Mouse (Mus musculus): ENCODE data around the gene Gm13889. TPM values are rescaled to one million over a fixed set of nuclear protein-coding genes. Genes with fewer than 3 reads are reported as not detected.

The Gm13889 gene
- polyA plus RNA-seq, 1 experiment from 2014 or later = 6.0 TPM

DNA sequence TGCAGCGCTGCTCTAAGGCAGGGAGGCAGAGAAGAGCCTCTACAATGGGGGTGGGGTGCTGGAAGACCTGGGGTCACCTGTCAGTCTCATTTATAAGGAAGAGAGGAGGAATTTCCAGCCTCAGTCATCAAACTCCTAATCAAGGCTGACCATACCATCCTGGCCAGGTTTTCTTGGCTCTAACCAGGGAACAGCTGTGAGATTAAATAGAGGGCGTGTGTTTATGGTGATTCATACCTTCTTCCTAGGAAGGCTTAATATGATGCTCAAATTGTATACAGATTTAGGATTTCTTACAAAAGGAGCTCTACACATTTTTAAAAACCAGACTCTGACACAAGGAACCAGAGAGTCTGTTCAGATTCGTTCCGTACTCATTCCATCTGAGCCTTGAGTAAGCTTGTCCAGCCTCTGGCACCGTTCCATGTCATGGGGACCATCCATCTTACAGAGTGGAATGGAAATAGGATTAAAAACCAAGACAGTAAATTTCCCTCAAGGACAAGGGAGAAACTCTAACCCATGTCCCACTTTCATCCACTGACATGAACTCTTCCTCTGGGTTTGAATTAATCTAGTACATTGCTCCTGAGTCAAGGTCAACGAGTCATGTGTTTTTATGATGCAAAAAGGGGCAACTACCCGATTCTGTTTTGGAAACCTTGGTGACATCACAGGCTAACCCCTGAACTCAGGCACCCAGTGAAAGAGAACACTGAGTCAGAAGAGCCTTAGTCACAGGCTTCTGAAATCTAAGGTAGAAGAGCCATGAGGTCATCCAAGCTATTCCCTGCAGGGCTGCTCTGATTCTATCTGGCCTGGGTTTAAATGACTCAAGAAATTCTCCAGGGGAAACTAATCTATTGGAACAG, 22.5 kb upstream of the Gm13889 start:
- no peak for ATAC-seq (ENCODE audit: insufficient number of reproducible peaks, low FRiP score, low TSS enrichment, low read depth)
- Histone ChIP-seq H3K4me3 (replicated peaks) (no peak overlapping the region), H3K9ac (no peak overlapping the region), H3K27me3 (no peaks in the 10 kb centered on the region), H3K36me3 (peaks cover 42% of the 10 kb centered on the region), H3K4me1 (peaks cover 20% of the 10 kb centered on the region), H3K9me3 (replicated peaks) (no peaks in the 10 kb centered on the region), H3K4me2 (replicated peaks) (no peak overlapping the region), H3K27ac (replicated peaks) (no peak overlapping the region)
- 82% methylated on average over 7 of the region's 7 CpGs for WGBS

DNA sequence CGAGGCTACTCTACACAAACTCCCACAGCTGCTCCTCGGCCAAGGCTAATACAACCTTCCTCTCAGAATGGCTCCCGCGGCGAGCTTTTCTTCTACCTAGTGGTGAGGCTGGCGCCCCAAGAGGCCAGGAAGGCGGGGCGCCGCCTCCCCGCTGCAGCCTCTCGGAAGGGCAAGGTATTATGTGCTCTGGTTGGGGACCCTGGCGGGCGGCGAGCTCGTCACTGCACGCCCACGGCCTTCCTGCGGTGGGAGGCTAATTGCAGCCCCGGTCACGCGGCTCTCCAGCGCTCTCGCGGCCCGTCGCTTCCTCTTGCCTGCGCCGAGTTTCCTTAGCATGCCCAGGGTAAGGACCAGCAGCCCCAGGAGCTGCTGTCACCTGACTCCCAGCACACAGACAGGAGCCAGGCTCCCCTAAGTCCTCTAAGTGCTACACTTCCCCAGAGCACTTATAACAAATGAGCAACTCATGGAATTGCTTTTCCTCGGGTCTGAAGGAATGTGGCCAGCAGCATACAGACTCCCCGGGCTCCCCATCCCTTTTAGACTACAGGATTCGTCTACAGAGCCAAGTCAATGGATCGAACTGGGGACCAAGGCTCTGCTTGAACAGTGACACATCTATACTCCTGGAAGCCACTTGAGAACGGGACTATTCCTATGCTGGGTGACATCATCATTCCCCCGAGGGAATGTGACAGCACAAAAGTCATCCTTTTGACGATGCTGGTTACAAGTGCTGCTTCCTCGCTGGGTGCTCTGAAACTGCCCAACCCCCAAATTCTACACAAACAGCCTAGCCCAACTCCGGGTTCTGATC, 19.6 kb upstream of the Gm13889 start:
- Histone ChIP-seq H3K27ac (replicated peaks) (peak overlapping the region; percentile 28; the same call in 1 of the 2 replicates), H3K4me2 (replicated peaks) (peak overlapping the region; percentile 90), H3K4me1 (peaks cover 20% of the 10 kb centered on the region), H3K27me3 (no peaks in the 10 kb centered on the region), H3K9me3 (replicated peaks) (no peaks in the 10 kb centered on the region), H3K36me3 (peaks cover 20% of the 10 kb centered on the region), H3K4me3 (replicated peaks) (peak overlapping the region; percentile 47), H3K9ac (peak overlapping the region; percentile 35; the same call in 1 of the 2 replicates)
- 2% methylated on average over 37 of the region's 37 CpGs for WGBS
- peak; percentile 64 for ATAC-seq (ENCODE audit: insufficient number of reproducible peaks, low FRiP score, low TSS enrichment, low read depth)

DNA sequence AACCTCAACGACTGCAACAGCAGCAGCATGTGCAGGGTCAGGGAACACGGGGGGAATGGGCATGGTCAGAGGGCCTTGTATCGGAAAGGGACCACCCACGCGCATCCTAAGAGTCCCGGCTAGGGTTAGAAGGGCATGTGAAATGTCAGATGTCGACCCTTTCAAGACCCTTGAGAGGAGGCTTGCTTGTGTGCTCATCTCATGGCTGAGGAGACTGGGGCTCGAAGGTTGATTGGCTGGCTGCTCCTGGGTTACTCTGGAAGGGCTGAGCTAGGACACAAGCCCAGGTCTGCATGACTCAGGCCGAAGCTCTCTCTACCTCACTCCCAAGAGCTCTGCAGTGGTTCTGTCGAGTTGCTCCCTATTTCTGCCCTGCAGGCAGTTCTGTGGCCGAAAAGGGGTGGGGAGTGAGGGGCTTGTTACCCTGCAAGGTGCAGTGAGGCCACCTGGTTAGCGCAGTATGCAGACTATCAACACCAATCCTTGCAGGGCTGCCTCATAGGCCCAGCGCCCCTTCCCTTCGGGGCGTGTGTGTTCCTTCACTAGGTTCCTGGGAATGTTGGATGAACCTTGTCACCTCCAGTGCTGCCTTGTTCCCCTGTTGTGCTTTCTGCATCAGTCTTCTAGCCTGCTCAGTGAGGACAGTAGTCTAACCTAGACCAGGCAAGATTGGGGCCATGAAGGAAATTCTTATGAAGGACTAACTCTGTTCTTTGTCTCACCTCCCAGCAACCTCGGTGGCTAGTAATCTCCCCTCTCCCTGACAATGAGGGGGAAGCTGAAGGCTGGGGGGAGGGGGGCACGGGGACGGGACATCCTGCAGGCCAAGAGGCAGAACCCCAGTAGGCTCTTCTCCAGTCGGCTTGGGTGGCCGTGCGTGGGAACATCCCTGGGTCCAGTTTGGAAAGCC, 18.8 kb upstream of the Gm13889 start:
- peaks cover 20% of the 10 kb centered on the region for H3K4me1 ChIP-seq
- WGBS = 19% methylated on average over 21 of the region's 21 CpGs
- H3K4me3 ChIP-seq (replicated peaks) = peak overlapping the region; percentile 47
- H3K4me2 ChIP-seq (replicated peaks) = peak overlapping the region; percentile 90
- ATAC-seq (ENCODE audit: insufficient number of reproducible peaks, low FRiP score, low TSS enrichment, low read depth) = peak; percentile 17; the same call in 1 of the 2 replicates
- peak overlapping the region; percentile 35; the same call in 1 of the 2 replicates for H3K9ac ChIP-seq
- H3K36me3 ChIP-seq = peaks cover 12% of the 10 kb centered on the region
- no peaks in the 10 kb centered on the region for H3K9me3 ChIP-seq (replicated peaks)
- no peaks in the 10 kb centered on the region for H3K27me3 ChIP-seq
- 0 out of 2 replicates have a peak overlapping the region, but pooled peaks have one; percentile 28 for H3K27ac ChIP-seq (replicated peaks)

DNA sequence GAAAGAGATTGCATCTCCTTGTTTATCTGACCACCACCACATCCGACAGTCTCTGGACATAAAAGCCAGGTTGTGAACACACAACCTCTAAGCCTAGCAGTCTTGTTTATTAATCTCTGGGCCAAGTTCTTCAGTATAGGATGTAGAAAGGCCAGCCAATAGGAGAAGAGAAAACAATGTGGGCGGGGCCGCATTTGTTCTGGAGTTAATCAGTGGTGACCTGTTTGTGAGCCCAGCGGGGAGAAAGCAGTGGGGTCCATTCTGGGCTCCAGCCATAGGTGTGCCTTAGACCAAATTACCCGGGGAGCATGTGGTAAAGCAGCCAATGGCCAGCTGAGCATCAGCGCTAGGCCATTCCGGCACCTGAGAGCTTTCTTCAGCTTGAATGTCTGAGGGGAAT, 18.0 kb upstream of the Gm13889 start:
- H3K4me2 ChIP-seq (replicated peaks) = no peak overlapping the region
- no peak overlapping the region for H3K27ac ChIP-seq (replicated peaks)
- H3K4me3 ChIP-seq (replicated peaks) = no peak overlapping the region
- peaks cover 4% of the 10 kb centered on the region; the same call in 1 of the 2 replicates for H3K36me3 ChIP-seq
- 41% methylated on average over 7 of the region's 7 CpGs for WGBS
- H3K27me3 ChIP-seq = no peaks in the 10 kb centered on the region
- H3K9me3 ChIP-seq (replicated peaks) = no peaks in the 10 kb centered on the region
- H3K4me1 ChIP-seq = peaks cover 20% of the 10 kb centered on the region
- no peak overlapping the region for H3K9ac ChIP-seq
- ATAC-seq (ENCODE audit: insufficient number of reproducible peaks, low FRiP score, low TSS enrichment, low read depth) = no peak

GRCm38 (mm10) chr2:93971647-93972046, 14.6 kb upstream of the Gm13889 start:
- H3K9ac ChIP-seq = no peak overlapping the region
- H3K27me3 ChIP-seq = no peaks in the 10 kb centered on the region
- H3K9me3 ChIP-seq (replicated peaks) = no peaks in the 10 kb centered on the region
- no peak overlapping the region for H3K4me3 ChIP-seq (replicated peaks)
- H3K4me1 ChIP-seq = peaks cover 14% of the 10 kb centered on the region
- H3K27ac ChIP-seq (replicated peaks) = no peak overlapping the region
- no peak overlapping the region for H3K4me2 ChIP-seq (replicated peaks)
- H3K36me3 ChIP-seq = no peaks in the 10 kb centered on the region
- ATAC-seq (ENCODE audit: insufficient number of reproducible peaks, low FRiP score, low TSS enrichment, low read depth) = no peak
- 69% methylated on average over 3 of the region's 3 CpGs for WGBS

GRCm38 (mm10) chr2:93964494-93965160, 7.6 kb upstream of the Gm13889 start:
- Histone ChIP-seq H3K36me3 (no peaks in the 10 kb centered on the region), H3K27me3 (no peaks in the 10 kb centered on the region), H3K4me3 (replicated peaks) (no peak overlapping the region), H3K4me2 (replicated peaks) (no peak overlapping the region), H3K27ac (replicated peaks) (no peak overlapping the region), H3K9me3 (replicated peaks) (no peaks in the 10 kb centered on the region), H3K4me1 (no peaks in the 10 kb centered on the region; the same call in 1 of the 2 replicates), H3K9ac (no peak overlapping the region)
- ATAC-seq (ENCODE audit: insufficient number of reproducible peaks, low FRiP score, low TSS enrichment, low read depth) = no peak
- 56% methylated on average over 7 of the region's 7 CpGs for WGBS

DNA sequence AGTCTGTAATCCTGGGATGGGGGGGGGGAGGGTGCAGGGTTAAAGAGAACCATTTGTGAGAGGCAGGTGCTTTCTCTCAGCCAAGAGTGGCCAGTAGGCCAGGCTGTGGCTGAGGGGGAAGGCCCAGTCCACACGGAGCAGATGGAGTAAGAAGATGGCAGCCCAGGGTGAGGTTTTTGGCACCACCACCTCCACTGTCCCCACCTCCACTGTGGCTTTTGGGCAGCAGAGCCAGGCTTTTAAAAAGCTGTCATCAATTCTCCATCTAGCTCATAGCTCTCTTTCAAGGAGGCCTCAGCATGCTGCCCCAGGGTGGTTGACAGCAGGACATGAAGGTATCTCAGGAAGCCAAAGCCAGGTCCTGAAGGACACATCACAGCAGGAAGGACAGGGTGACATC, 6.8 kb upstream of the Gm13889 start:
- Histone ChIP-seq H3K27me3 (peaks cover 1% of the 10 kb centered on the region; the same call in 1 of the 2 replicates), H3K9me3 (replicated peaks) (no peaks in the 10 kb centered on the region), H3K4me3 (replicated peaks) (no peak overlapping the region), H3K36me3 (no peaks in the 10 kb centered on the region), H3K4me2 (replicated peaks) (no peak overlapping the region), H3K9ac (no peak overlapping the region), H3K4me1 (no peaks in the 10 kb centered on the region; the same call in 1 of the 2 replicates), H3K27ac (replicated peaks) (no peak overlapping the region)
- 69% methylated on average over 1 of the region's 1 CpGs for WGBS
- no peak for ATAC-seq (ENCODE audit: insufficient number of reproducible peaks, low FRiP score, low TSS enrichment, low read depth)

GRCm38 (mm10) chr2:93961716-93962115, 4.7 kb upstream of the Gm13889 start:
- H3K27ac ChIP-seq (replicated peaks) = no peak overlapping the region
- H3K9me3 ChIP-seq (replicated peaks) = no peaks in the 10 kb centered on the region
- peaks cover 22% of the 10 kb centered on the region for H3K27me3 ChIP-seq
- no peak for ATAC-seq (ENCODE audit: insufficient number of reproducible peaks, low FRiP score, low TSS enrichment, low read depth)
- no peak overlapping the region for H3K9ac ChIP-seq
- H3K36me3 ChIP-seq = no peaks in the 10 kb centered on the region
- H3K4me2 ChIP-seq (replicated peaks) = no peak overlapping the region
- 70% methylated on average over 8 of the region's 8 CpGs for WGBS
- no peak overlapping the region for H3K4me3 ChIP-seq (replicated peaks)
- H3K4me1 ChIP-seq = peaks cover 6% of the 10 kb centered on the region

- H3K4me3 ChIP-seq (replicated peaks) = no peak overlapping the region
- H3K4me2 ChIP-seq (replicated peaks) = no peak overlapping the region
- H3K9ac ChIP-seq = no peak overlapping the region
- no peaks in the 10 kb centered on the region for H3K9me3 ChIP-seq (replicated peaks)
- no peaks in the 10 kb centered on the region for H3K36me3 ChIP-seq
- H3K27me3 ChIP-seq = peaks cover 43% of the 10 kb centered on the region
- peaks cover 28% of the 10 kb centered on the region for H3K4me1 ChIP-seq
- WGBS = 70% methylated on average over 8 of the region's 8 CpGs
- ATAC-seq (ENCODE audit: insufficient number of reproducible peaks, low FRiP score, low TSS enrichment, low read depth) = no peak
- no peak overlapping the region for H3K27ac ChIP-seq (replicated peaks)
These were observed 2.3 kb upstream of the Gm13889 start for GRCm38 (mm10) chr2:93959346-93959745.

- 67% methylated on average over 3 of the region's 3 CpGs for whole genome bisulfite sequencing
- H3K4me1 ChIP-seq = peaks cover 28% of the 10 kb centered on the region
- H3K4me2 ChIP-seq (replicated peaks) = no peak overlapping the region
- H3K27ac ChIP-seq (replicated peaks) = no peak overlapping the region
- no peak for ATAC-seq (ENCODE audit: insufficient number of reproducible peaks, low FRiP score, low TSS enrichment, low read depth)
- H3K27me3 ChIP-seq = peaks cover 54% of the 10 kb centered on the region
- H3K9me3 ChIP-seq (replicated peaks) = no peaks in the 10 kb centered on the region
- H3K36me3 ChIP-seq = no peaks in the 10 kb centered on the region
- no peak overlapping the region for H3K4me3 ChIP-seq (replicated peaks)
- no peak overlapping the region for H3K9ac ChIP-seq
These were observed 1.2 kb upstream of the Gm13889 start for GRCm38 (mm10) chr2:93958216-93958615.
